Mouse (Mus musculus) cerebellum, adult 2 months (tissue): ENCODE results near the gene Serpina10.

Experiments
- CTCF ChIP-seq: fragments of 200-500 bp; IDR thresholded peaks from 2 replicates; pipeline ENCODE4 v1.5.1; 2011; ENCODE audit warnings: low read depth, mild to moderate bottlenecking, control low read depth, low read length, moderate library complexity, borderline replicate concordance; ENCODE audit not compliant: insufficient read depth
- POLR2A ChIP-seq: fragments of 200-500 bp; IDR thresholded peaks from 2 replicates; pipeline ENCODE4 v1.6.1; 2011; ENCODE audit warnings: low read length, control low read depth, borderline replicate concordance; ENCODE audit not compliant: insufficient read depth

DNA sequence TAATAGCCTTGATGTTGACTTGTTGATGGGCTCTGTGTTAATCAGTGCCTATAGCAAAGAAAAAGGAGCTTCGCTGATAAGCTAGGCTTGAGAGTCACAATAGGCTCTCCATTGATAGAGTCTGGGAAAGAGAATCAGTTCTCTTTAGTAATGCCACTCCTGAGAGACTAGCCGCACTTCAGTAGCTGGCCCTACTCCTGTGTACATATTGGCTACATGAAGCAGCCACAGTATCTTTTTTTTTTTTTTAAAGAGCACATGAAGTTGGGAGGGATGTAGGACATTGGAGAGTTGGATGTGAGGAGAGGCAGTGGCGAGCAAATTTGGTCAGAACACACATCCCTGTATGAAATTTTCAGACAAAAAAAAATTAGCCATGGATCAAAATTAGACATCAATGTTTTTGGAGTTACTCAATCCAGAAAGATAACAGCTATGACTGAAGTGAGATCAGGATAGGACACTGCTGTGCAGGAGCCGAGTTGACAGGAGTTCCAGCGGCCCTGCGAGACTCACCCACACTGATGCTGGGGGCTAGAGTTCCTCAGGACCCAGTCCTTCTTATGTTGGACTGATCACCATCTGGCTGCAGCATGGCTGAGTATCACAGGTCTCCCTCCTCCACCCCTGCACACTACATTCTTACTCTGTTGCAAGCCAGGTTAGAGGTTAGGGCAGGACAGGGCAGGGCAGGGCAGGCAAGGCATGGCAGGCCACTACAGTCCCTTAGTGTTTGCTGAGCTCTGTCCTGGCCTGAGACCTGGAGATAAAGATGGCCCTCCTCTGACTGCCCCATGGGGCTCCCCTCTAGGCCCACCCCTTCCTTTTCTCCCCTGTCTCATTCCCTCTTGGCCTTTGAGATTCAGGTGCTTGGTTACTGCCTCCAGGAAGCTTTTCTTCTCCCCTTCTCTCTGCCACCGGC is 24.1 kb upstream of the Serpina10 start:
- TF ChIP-seq CTCF (no peak), POLR2A (no peak)
